Mouse (Mus musculus): ENCODE measurements around the gene Adar. TPM values are rescaled to one million over a fixed set of nuclear protein-coding genes. Genes with fewer than 3 reads are reported as not detected.

Gene Adar
- polyA plus RNA-seq (2014; fragmentation: Nextera tagmentation; extraction: Ambion mirVana), result 20.4 and 26.6 TPM in 2 replicates

DNA sequence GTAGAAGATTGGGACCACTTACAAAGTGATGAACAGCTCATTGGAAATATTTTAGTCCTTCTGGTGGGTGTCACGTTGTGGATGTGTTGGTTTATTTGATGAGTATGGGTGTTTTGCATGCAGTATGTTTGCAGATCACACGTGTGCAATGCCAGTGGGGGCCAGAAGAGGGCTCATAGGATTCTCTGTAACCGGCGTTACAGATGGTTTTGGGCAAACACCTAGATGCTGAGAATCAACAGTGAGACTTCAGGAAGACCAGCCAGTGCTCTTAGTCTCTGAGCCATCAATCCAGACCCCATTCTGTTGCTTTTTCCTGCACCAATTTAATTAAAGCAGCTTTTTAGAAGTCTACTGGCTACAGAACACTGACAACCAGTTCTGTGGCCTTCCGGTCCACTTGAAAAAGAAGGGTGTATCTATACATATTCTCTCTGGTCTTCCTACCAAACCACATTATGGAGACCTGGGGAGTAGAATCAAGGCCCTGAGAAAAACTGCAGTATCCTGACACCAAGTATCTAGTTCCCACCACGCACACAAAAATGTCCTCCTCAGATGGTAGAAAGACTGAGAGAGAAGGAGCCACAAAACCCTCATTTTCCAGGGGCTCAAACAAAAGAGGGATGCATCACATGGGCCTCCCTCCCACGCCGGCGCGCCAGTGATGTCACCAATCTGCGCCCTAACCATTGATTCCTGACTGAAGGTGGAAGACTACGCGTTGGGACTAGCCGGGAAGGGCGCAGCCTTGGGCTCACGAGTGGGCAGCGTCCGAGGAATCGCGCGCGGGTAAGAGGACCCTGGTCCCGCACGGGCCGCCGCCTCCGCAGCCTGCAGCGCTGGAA is at the start of gene Adar:
Adar (plus strand) TSS at position 664 of the 848 bp plus-strand sequence.
- Histone ChIP-seq H3K9ac (ENCODE audit: low read length) (peak within 1 kb of the TSS; percentile 95), H3K27ac (ENCODE audit: low read depth, low read length) (peak within 1 kb of the TSS; percentile 87), H3K27me3 (replicated peaks; ENCODE audit: control insufficient read depth, insufficient read depth, low read length) (no peaks in the 10 kb centered on the region), H3K9me3 (replicated peaks; ENCODE audit: control insufficient read depth, low read length) (no peaks in the 10 kb centered on the region), H3K4me3 (ENCODE audit: low read depth, low read length) (peak within 1 kb of the TSS; percentile 95), H3K4me2 (ENCODE audit: low read length) (peak within 1 kb of the TSS; percentile 88), H3K4me1 (ENCODE audit: control insufficient read depth, insufficient read depth, low read length) (peaks cover 6% of the 10 kb centered on the region), H3K36me3 (ENCODE audit: control insufficient read depth, insufficient read depth, low read length) (0 out of 2 replicates have a peak, but pooled peaks cover 4% of the 10 kb centered on the region)
- 7% methylated on average over 27 of the region's 28 CpGs for WGBS
- DNase-seq (ENCODE audit: low spot score) (peak; percentile 95), ATAC-seq (peak; percentile 93)

DNA sequence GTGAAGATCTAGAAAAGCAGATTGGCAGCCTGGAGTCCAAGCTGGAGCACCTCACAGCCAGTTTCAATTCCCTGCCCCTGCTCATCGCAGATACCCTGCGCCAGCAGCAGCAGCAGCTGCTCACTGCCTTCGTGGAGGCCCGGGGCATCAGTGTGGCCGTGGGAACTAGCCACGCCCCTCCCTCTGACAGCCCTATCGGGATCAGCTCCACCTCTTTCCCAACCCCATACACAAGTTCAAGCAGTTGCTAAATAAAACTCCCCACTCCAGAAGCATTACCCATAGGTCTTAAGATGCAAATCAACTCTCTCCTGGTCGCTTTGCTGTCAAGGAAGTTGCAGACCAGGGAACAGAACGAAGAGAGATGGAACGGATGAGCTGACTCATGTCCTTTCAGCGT is 47.7 kb upstream of the Adar start:
- ATAC-seq, result no peak; the same call in 1 of the 2 replicates
- 42% methylated on average over 11 of the region's 11 CpGs for WGBS
- H3K36me3 ChIP-seq (ENCODE audit: control insufficient read depth, insufficient read depth, low read length), result no peaks in the 10 kb centered on the region
- H3K27me3 ChIP-seq (replicated peaks; ENCODE audit: control insufficient read depth, insufficient read depth, low read length), result no peaks in the 10 kb centered on the region
- no peak overlapping the region for H3K27ac ChIP-seq (ENCODE audit: low read depth, low read length)
- DNase-seq (ENCODE audit: low spot score), result no peak
- H3K9me3 ChIP-seq (replicated peaks; ENCODE audit: control insufficient read depth, low read length), result no peaks in the 10 kb centered on the region
- H3K4me2 ChIP-seq (ENCODE audit: low read length), result no peak overlapping the region
- no peak overlapping the region for H3K9ac ChIP-seq (ENCODE audit: low read length)
- peaks cover 11% of the 10 kb centered on the region for H3K4me1 ChIP-seq (ENCODE audit: control insufficient read depth, insufficient read depth, low read length)
- no peak overlapping the region for H3K4me3 ChIP-seq (ENCODE audit: low read depth, low read length)

DNA sequence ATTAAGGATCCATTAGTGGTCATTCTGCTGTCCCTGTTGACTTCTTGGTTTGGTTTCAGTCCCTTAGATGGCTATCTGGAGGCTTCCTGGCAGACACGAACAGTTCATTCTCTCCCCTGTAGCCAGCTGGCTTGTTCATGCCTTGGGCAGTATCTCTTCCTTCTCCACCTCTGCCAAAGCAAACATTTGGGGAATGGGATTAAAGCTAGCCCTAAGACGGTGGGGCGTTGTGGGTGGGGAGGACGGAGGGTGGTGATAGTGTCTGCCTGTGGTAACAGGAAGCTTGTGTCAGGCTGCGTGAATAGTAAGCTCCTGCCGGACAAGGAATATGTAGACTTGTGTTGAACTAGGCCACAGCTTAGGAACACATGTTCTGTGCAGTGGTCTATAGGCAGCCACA is 43.5 kb upstream of the Adar start:
- no peak for DNase-seq (ENCODE audit: low spot score)
- no peaks in the 10 kb centered on the region for H3K9me3 ChIP-seq (replicated peaks; ENCODE audit: control insufficient read depth, low read length)

DNA sequence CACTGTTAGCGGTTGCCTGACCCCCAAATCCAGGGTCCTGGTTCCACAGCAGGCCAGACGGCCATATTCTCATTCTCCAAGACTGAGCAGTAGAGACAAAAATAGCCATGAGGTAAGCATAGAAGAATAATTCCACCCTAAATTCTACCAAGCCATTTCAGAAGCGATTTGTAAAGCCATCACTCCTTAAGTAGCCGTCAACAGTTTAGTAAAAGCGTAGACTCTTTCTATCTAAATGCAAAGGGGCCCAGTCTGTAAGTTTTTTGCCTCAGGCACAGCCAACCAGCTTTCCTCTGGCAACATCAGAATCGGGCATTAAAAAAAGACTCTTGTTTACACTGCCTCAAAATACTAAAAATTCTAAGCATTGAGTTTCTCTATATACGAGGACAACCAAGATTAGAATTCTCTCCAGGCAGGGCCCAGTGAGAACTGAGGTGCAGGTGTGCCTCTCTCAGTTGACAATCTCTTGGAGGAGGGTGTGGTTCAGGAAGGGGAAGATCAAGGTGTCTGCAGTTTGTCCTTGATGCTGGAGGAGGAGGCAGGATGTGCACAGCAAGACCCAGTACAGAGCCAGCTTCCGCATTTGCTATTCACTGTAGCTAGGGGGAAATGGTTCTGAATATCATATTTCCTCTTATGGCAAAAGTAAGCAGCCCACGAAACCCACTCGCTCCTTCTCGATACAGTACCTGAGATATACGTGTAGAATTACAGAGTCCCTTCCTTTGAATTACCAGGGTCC is 42.1 kb upstream of the Adar start:
- no peak overlapping the region for H3K9ac ChIP-seq (ENCODE audit: low read length)
- no peaks in the 10 kb centered on the region for H3K9me3 ChIP-seq (replicated peaks; ENCODE audit: control insufficient read depth, low read length)
- no peak overlapping the region for H3K27ac ChIP-seq (ENCODE audit: low read depth, low read length)
- 80% methylated on average over 12 of the region's 12 CpGs for WGBS
- no peaks in the 10 kb centered on the region for H3K4me1 ChIP-seq (ENCODE audit: control insufficient read depth, insufficient read depth, low read length)
- H3K4me3 ChIP-seq (ENCODE audit: low read depth, low read length), result no peak overlapping the region
- DNase-seq (ENCODE audit: low spot score) (no peak), ATAC-seq (no peak)
- no peak overlapping the region for H3K4me2 ChIP-seq (ENCODE audit: low read length)
- H3K27me3 ChIP-seq (replicated peaks; ENCODE audit: control insufficient read depth, insufficient read depth, low read length), result no peaks in the 10 kb centered on the region
- H3K36me3 ChIP-seq (ENCODE audit: control insufficient read depth, insufficient read depth, low read length), result no peaks in the 10 kb centered on the region

More for the DNA sequence above, 43.5 kb upstream of the Adar start:
- no peak overlapping the region for H3K4me3 ChIP-seq (ENCODE audit: low read depth, low read length)
- H3K9ac ChIP-seq (ENCODE audit: low read length), result no peak overlapping the region
- WGBS, result 81% methylated on average over 6 of the region's 6 CpGs
- H3K4me2 ChIP-seq (ENCODE audit: low read length), result no peak overlapping the region
- no peaks in the 10 kb centered on the region for H3K36me3 ChIP-seq (ENCODE audit: control insufficient read depth, insufficient read depth, low read length)
- no peak overlapping the region for H3K27ac ChIP-seq (ENCODE audit: low read depth, low read length)
- ATAC-seq, result no peak
- H3K4me1 ChIP-seq (ENCODE audit: control insufficient read depth, insufficient read depth, low read length), result no peaks in the 10 kb centered on the region
- H3K27me3 ChIP-seq (replicated peaks; ENCODE audit: control insufficient read depth, insufficient read depth, low read length), result no peaks in the 10 kb centered on the region

DNA sequence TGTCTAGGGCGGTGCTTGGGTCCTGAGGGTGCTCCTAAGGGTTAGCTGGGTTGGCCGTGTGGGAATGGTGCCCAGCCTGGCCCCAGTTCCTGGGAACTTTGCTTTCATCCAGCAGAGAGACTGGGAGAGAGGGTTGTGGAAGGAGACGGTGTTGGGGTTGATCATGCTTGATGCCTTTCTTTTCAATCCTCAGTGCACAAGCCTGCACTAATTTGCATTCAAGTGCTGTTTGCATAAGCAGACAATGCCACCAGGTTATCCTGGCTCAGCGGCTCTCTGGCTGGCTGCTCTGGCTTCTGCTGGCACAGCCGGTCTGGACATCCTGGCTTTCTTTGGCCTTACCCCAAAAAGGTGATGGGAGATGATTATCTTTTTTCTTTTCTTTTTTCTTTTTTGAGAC is 37.2 kb upstream of the Adar start:
- H3K9ac ChIP-seq (ENCODE audit: low read length), result no peak overlapping the region
- WGBS, result 20% methylated on average over 5 of the region's 5 CpGs
- DNase-seq (ENCODE audit: low spot score), result peak; percentile 68
- no peaks in the 10 kb centered on the region for H3K4me1 ChIP-seq (ENCODE audit: control insufficient read depth, insufficient read depth, low read length)
- no peak overlapping the region for H3K4me2 ChIP-seq (ENCODE audit: low read length)
- no peaks in the 10 kb centered on the region for H3K9me3 ChIP-seq (replicated peaks; ENCODE audit: control insufficient read depth, low read length)
- no peak overlapping the region for H3K4me3 ChIP-seq (ENCODE audit: low read depth, low read length)
- peak; percentile 80 for ATAC-seq
- no peaks in the 10 kb centered on the region for H3K27me3 ChIP-seq (replicated peaks; ENCODE audit: control insufficient read depth, insufficient read depth, low read length)
- 0 out of 2 replicates have a peak overlapping the region, but pooled peaks have one; percentile 3 for H3K27ac ChIP-seq (ENCODE audit: low read depth, low read length)
- H3K36me3 ChIP-seq (ENCODE audit: control insufficient read depth, insufficient read depth, low read length), result no peaks in the 10 kb centered on the region

DNA sequence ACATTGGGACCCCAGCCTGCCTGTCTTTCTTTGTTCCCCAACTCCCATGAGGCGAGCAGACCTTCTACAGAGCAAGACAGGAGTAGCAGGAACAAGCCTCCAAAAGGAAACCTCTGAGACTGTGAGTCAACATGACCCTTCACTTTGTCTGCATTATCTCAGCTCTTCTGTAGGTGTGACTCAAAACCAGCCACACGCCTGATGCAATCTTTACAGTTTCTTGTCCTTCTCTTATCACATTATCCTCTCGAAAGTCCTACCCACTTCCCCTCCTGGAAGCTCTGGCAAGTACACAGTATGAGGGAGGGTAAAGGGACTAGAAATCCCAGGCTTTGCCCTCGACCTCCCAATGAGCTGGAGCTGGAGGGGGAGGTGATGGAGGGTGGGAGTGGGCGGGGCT is 28.8 kb upstream of the Adar start:
- 56% methylated on average over 5 of the region's 5 CpGs for WGBS
- no peak for DNase-seq (ENCODE audit: low spot score)
- H3K4me2 ChIP-seq (ENCODE audit: low read length), result no peak overlapping the region

DNA sequence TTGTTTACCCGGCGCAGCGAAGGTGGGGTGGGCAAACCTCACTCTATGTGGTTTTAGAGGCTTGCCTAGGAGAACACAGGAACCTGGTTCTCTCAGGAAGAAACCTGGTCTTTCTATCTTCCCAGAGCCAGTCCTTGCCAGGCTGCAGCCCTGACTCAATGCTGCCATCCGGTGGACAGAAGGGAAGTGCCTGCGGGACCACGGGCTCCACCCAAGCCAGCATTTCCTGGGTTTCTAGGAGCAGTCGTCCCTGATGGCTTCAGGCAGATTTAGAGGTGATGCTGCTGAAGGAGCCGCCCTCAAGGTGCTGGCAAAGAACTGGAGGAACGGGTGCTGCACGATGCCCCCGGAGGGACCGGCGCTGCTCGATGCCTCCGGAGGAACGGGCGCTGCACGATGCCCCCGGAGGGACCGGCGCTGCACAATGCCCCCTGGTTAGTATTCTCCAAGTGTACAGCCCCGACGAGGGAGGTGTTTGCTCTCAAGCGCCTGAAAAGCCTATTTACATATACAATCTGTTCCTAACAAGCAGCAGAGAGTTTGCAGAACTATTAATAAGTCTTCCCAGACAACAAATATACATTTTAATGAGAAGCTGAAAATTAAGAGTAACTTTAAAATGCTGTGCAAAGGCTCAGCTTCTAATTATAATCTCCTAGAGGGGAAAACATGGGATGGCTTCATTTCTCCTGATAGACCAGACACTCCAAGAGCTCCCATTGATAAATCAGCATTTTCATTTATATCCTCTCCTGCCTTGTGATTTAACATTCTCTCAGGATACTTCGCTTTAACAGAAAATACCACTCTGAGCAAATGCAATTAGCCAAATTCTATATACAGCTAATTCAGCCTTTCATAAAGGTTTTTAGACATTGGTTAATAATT is 25.9 kb upstream of the Adar start:
- 2% methylated on average over 25 of the region's 25 CpGs for WGBS
- peak overlapping the region; percentile 87 for H3K27ac ChIP-seq (ENCODE audit: low read depth, low read length)

More for the DNA sequence above, 28.8 kb upstream of the Adar start:
- Histone ChIP-seq H3K9ac (ENCODE audit: low read length) (no peak overlapping the region), H3K9me3 (replicated peaks; ENCODE audit: control insufficient read depth, low read length) (no peaks in the 10 kb centered on the region), H3K4me3 (ENCODE audit: low read depth, low read length) (no peak overlapping the region), H3K4me1 (ENCODE audit: control insufficient read depth, insufficient read depth, low read length) (peaks cover 3% of the 10 kb centered on the region; the same call in 1 of the 2 replicates), H3K36me3 (ENCODE audit: control insufficient read depth, insufficient read depth, low read length) (no peaks in the 10 kb centered on the region), H3K27ac (ENCODE audit: low read depth, low read length) (no peak overlapping the region), H3K27me3 (replicated peaks; ENCODE audit: control insufficient read depth, insufficient read depth, low read length) (no peaks in the 10 kb centered on the region)
- ATAC-seq, result no peak

DNA sequence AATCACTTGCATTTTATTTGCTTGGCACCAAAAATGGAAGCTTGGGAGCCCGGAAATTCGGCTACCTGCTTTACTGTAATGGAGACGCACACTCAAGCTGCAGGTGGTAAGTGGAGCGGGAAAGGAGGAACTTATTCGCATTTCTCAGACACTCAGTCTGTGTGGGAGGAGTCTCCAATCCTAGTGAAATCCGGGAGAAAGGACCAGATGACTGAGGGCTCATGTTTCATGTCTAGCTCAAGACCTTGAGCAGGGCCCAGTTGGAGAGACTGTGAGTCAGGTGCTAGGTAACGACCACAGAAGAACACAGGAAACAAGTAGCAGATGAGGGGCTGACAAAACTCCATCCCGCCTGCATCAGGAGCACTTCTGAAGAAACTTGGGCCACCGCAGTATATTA is 23.0 kb upstream of the Adar start:
- Histone ChIP-seq H3K9ac (ENCODE audit: low read length) (no peak overlapping the region), H3K9me3 (replicated peaks; ENCODE audit: control insufficient read depth, low read length) (no peaks in the 10 kb centered on the region), H3K4me1 (ENCODE audit: control insufficient read depth, insufficient read depth, low read length) (peaks cover 3% of the 10 kb centered on the region; the same call in 1 of the 2 replicates), H3K4me3 (ENCODE audit: low read depth, low read length) (no peak overlapping the region), H3K27me3 (replicated peaks; ENCODE audit: control insufficient read depth, insufficient read depth, low read length) (no peaks in the 10 kb centered on the region), H3K4me2 (ENCODE audit: low read length) (no peak overlapping the region), H3K36me3 (ENCODE audit: control insufficient read depth, insufficient read depth, low read length) (no peaks in the 10 kb centered on the region), H3K27ac (ENCODE audit: low read depth, low read length) (no peak overlapping the region)
- ATAC-seq, result no peak
- no peak for DNase-seq (ENCODE audit: low spot score)
- WGBS, result 76% methylated on average over 9 of the region's 9 CpGs

More for the DNA sequence above, 25.9 kb upstream of the Adar start:
- Histone ChIP-seq H3K36me3 (ENCODE audit: control insufficient read depth, insufficient read depth, low read length) (no peaks in the 10 kb centered on the region), H3K4me1 (ENCODE audit: control insufficient read depth, insufficient read depth, low read length) (peaks cover 3% of the 10 kb centered on the region; the same call in 1 of the 2 replicates), H3K9me3 (replicated peaks; ENCODE audit: control insufficient read depth, low read length) (no peaks in the 10 kb centered on the region), H3K4me2 (ENCODE audit: low read length) (peak overlapping the region; percentile 56), H3K4me3 (ENCODE audit: low read depth, low read length) (peak overlapping the region; percentile 36), H3K9ac (ENCODE audit: low read length) (peak overlapping the region; percentile 71), H3K27me3 (replicated peaks; ENCODE audit: control insufficient read depth, insufficient read depth, low read length) (no peaks in the 10 kb centered on the region)
- DNase-seq (ENCODE audit: low spot score) (peak; percentile 95), ATAC-seq (peak; percentile 97)
